Mouse (Mus musculus) ovary, postnatal 36 days (tissue): Measurements from ENCODE around the gene Arrdc3.
"Not testable (repeated sequence)": the region's sequence is repeated elsewhere in the genome, so short reads cannot be mapped to it uniquely, and the experiment has no call there.

ENCODE experiments used
- DNase-seq: peaks from one replicate; pipeline ENCODE4 v3.0.0; 2022; ENCODE audit warnings: low spot score, mixed read lengths

Gene Arrdc3

GRCm38 (mm10) chr13:80883190-80883589 is at the start of gene Arrdc3:
Gene Arrdc3, plus strand, starts transcription at chr13:80883384.
- peak; percentile 97 for DNase-seq

- peak; percentile 64 for DNase-seq
Measured at GRCm38 (mm10) chr13:80862215-80862614, 21.0 kb upstream of the Arrdc3 start.

- DNase-seq, result no peak
Measured at GRCm38 (mm10) chr13:80864195-80864594, 19.0 kb upstream of the Arrdc3 start.

GRCm38 (mm10) chr13:80875126-80875525 is 8.1 kb upstream of the Arrdc3 start:
- DNase-seq, result no peak

GRCm38 (mm10) chr13:80880756-80881155 is 2.4 kb upstream of the Arrdc3 start:
- no peak for DNase-seq

GRCm38 (mm10) chr13:80881722-80882500 is 1.3 kb upstream of the Arrdc3 start:
- no peak for DNase-seq

- DNase-seq, result no peak
Measured at GRCm38 (mm10) chr13:80882716-80883135, 458 bp upstream of the Arrdc3 start.

GRCm38 (mm10) chr13:80883649-80884376 is 629 bp downstream of the Arrdc3 start:
- no peak for DNase-seq

GRCm38 (mm10) chr13:80884377-80884983 is 1.3 kb downstream of the Arrdc3 start:
- DNase-seq, result peak; percentile 47

- DNase-seq, result peak; percentile 91
Measured at GRCm38 (mm10) chr13:80885103-80885833, 2.1 kb downstream of the Arrdc3 start.

- peak; percentile 92 for DNase-seq
Measured at GRCm38 (mm10) chr13:80885834-80886663, 2.9 kb downstream of the Arrdc3 start.

GRCm38 (mm10) chr13:80886664-80887210 is 3.6 kb downstream of the Arrdc3 start:
- no peak for DNase-seq

- DNase-seq, result no peak
Measured at GRCm38 (mm10) chr13:80887842-80888241, 4.7 kb downstream of the Arrdc3 start.

GRCm38 (mm10) chr13:80894928-80895327 is 11.7 kb downstream of the Arrdc3 start:
- not testable (repeated sequence) for DNase-seq

- no peak for DNase-seq
Measured at GRCm38 (mm10) chr13:80897411-80897810, 14.2 kb downstream of the Arrdc3 start.

- no peak for DNase-seq
Measured at GRCm38 (mm10) chr13:80898095-80898494, 14.9 kb downstream of the Arrdc3 start.

- no peak for DNase-seq
Measured at GRCm38 (mm10) chr13:80899435-80900029, 16.3 kb downstream of the Arrdc3 start.

- DNase-seq, result no peak
Measured at GRCm38 (mm10) chr13:80901432-80901831, 18.2 kb downstream of the Arrdc3 start.

GRCm38 (mm10) chr13:80902796-80903195 is 19.6 kb downstream of the Arrdc3 start:
- no peak for DNase-seq

GRCm38 (mm10) chr13:80913361-80913760 is 30.2 kb downstream of the Arrdc3 start:
- DNase-seq, result no peak
